Mouse (Mus musculus): ENCODE data around the gene Slc5a12. TPM values are rescaled to one million over a fixed set of nuclear protein-coding genes. Genes with fewer than 3 reads are reported as not detected.

Gene Slc5a12
- polyA plus RNA-seq, 1 experiment from 2014 or later: 0.53 TPM

DNA sequence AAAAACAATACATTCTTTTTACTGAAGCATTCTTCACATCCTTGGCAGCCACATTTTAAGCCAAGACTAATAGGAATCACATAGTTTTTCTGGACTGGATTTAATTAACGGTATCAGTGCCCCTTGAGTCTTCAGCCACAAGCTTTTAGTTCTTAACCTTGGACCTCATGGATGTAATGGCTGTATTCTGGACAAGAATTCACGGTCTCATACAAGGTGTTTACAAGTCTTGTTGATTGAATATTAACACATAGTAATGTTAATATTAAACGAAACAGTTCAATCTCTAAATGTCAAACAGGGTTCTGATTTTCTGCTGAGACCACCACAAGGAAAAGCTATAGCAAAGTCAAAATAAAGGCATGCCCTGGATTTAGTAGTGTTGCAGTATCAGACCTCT is 4.8 kb upstream of the Slc5a12 start:
- no peaks in the 10 kb centered on the region for H3K4me1 ChIP-seq (replicated peaks; ENCODE audit: control insufficient read depth, insufficient read depth, low read length)
- H3K9ac ChIP-seq (ENCODE audit: low read depth, low read length): no peak overlapping the region
- H3K4me3 ChIP-seq (ENCODE audit: low read depth, low read length): no peak overlapping the region
- ATAC-seq: no peak
- H3K27ac ChIP-seq (ENCODE audit: low read depth, low read length): no peak overlapping the region
- H3K27me3 ChIP-seq (replicated peaks; ENCODE audit: control insufficient read depth, insufficient read depth, low read length): no peaks in the 10 kb centered on the region
- H3K9me3 ChIP-seq (ENCODE audit: control insufficient read depth): no peaks in the 10 kb centered on the region
- TF ChIP-seq CTCF (IDR thresholded peaks at IDR 0.05; ENCODE audit: low read depth): no peak
- no peaks in the 10 kb centered on the region for H3K36me3 ChIP-seq (ENCODE audit: control insufficient read depth, insufficient read depth)
- no peak overlapping the region for H3K4me2 ChIP-seq (replicated peaks; ENCODE audit: low read depth)
- WGBS: 70% methylated on average over 3 of the region's 3 CpGs

DNA sequence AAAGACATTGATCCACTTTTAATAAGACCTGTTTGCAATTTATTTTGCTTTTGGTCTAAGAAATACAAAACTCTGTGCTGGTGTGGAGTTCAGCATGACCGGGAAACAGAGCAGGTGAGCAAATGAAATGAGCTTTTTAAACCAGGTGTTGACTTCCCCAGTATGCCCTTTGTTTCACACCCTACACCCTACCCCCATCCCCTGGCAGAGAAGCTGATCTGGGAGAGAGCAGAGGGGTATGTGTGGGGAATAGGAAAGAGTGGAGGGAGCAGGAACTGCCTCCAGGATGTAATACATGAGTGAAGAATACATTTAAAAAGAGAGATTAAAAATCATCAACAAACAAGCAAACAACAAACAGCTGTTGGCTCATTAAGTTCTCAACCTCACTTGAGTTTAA is 47.3 kb downstream of the Slc5a12 start:
- no peaks in the 10 kb centered on the region for H3K36me3 ChIP-seq (ENCODE audit: control insufficient read depth, insufficient read depth)
- H3K4me3 ChIP-seq (ENCODE audit: low read depth, low read length): no peak overlapping the region
- no peak overlapping the region for H3K4me2 ChIP-seq (replicated peaks; ENCODE audit: low read depth)
- no peak overlapping the region for H3K27ac ChIP-seq (ENCODE audit: low read depth, low read length)
- WGBS: 59% methylated on average over 1 of the region's 1 CpGs
- H3K4me1 ChIP-seq (replicated peaks; ENCODE audit: control insufficient read depth, insufficient read depth, low read length): no peaks in the 10 kb centered on the region
- H3K27me3 ChIP-seq (replicated peaks; ENCODE audit: control insufficient read depth, insufficient read depth, low read length): no peaks in the 10 kb centered on the region
- no peak for ATAC-seq
- no peaks in the 10 kb centered on the region for H3K9me3 ChIP-seq (ENCODE audit: control insufficient read depth)
- no peak for TF ChIP-seq CTCF (IDR thresholded peaks at IDR 0.05; ENCODE audit: low read depth)
- no peak overlapping the region for H3K9ac ChIP-seq (ENCODE audit: low read depth, low read length)

DNA sequence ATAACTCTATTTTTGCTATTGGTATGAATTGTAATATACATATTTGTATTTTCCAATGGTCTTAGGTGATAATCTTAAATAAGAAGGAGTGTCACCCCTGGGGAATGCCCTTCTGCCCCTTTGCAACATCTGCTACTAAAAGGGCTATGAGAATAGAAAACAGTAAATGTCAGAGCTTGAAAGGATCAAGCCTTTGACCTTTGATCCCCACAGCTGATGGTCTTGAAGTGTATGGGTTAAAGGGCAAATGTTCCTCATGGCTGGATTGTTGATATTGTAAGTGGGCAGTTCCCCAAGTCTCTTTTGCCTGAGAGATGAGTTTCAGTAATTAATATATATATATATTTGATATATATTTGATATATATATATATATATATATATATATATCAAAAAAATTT is 47.7 kb downstream of the Slc5a12 start:
- ATAC-seq: no peak
- Histone ChIP-seq H3K4me3 (ENCODE audit: low read depth, low read length) (no peak overlapping the region), H3K9me3 (ENCODE audit: control insufficient read depth) (no peaks in the 10 kb centered on the region), H3K36me3 (ENCODE audit: control insufficient read depth, insufficient read depth) (no peaks in the 10 kb centered on the region), H3K4me1 (replicated peaks; ENCODE audit: control insufficient read depth, insufficient read depth, low read length) (no peaks in the 10 kb centered on the region), H3K27me3 (replicated peaks; ENCODE audit: control insufficient read depth, insufficient read depth, low read length) (no peaks in the 10 kb centered on the region), H3K4me2 (replicated peaks; ENCODE audit: low read depth) (no peak overlapping the region), H3K27ac (ENCODE audit: low read depth, low read length) (no peak overlapping the region), H3K9ac (ENCODE audit: low read depth, low read length) (no peak overlapping the region)
- TF ChIP-seq CTCF (IDR thresholded peaks at IDR 0.05; ENCODE audit: low read depth): no peak

DNA sequence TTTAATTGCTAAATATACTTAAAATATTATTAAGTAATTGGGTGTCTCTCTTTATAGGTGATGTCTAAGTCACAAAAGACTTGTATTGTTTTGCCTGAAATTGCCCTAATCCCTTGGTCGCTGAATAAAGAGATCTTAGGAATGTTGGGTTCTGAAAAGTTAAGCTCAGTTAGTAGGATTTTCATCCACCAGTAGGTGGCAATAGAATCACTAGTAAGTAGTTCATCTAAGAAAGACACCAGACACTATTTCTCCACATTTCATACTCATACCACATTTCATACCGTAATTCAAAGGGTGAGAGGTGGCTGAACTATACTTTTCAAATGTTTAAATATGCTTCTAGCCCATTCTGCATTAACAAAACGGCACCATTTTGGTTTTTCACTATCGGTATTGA is 66.2 kb downstream of the Slc5a12 start:
- no peaks in the 10 kb centered on the region for H3K4me1 ChIP-seq (replicated peaks; ENCODE audit: control insufficient read depth, insufficient read depth, low read length)
- H3K9me3 ChIP-seq (ENCODE audit: control insufficient read depth): no peaks in the 10 kb centered on the region
- WGBS: 43% methylated on average over 4 of the region's 4 CpGs
- H3K9ac ChIP-seq (ENCODE audit: low read depth, low read length): no peak overlapping the region
- TF ChIP-seq CTCF (IDR thresholded peaks at IDR 0.05; ENCODE audit: low read depth): peak; percentile 65
- no peak overlapping the region for H3K4me2 ChIP-seq (replicated peaks; ENCODE audit: low read depth)
- H3K27me3 ChIP-seq (replicated peaks; ENCODE audit: control insufficient read depth, insufficient read depth, low read length): no peaks in the 10 kb centered on the region
- no peak overlapping the region for H3K4me3 ChIP-seq (ENCODE audit: low read depth, low read length)
- no peak overlapping the region for H3K27ac ChIP-seq (ENCODE audit: low read depth, low read length)
- no peak for ATAC-seq
- H3K36me3 ChIP-seq (ENCODE audit: control insufficient read depth, insufficient read depth): no peaks in the 10 kb centered on the region

DNA sequence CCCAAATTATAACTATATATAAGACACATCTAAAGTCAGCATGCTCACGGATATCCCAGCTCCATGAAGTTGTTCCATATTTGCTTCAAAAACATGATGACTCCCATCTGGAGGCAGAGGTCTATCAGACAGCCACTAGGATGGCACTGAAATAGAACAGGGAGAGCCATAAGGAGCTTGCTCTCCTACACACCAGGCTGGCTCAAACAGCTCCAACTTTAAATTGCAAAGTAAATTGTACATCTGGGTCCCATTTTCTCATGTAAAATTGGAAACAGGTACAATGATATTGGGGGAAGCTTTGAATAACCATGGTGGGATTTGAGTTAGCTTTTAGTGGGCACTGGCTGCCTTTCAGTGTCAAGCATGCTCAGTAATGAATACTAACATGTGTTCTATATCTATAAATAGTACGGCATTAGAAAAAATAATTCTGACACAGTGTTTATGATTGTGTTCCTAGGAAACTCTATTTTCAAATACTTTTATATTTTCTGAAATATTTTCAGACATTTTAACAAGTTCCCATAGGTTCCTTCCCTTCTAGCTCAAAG is 74.0 kb downstream of the Slc5a12 start:
- no peaks in the 10 kb centered on the region for H3K4me1 ChIP-seq (replicated peaks; ENCODE audit: control insufficient read depth, insufficient read depth, low read length)
- H3K9me3 ChIP-seq (ENCODE audit: control insufficient read depth): no peaks in the 10 kb centered on the region
- TF ChIP-seq CTCF (IDR thresholded peaks at IDR 0.05; ENCODE audit: low read depth): no peak
- no peak for ATAC-seq
- H3K4me3 ChIP-seq (ENCODE audit: low read depth, low read length): no peak overlapping the region
- no peak overlapping the region for H3K9ac ChIP-seq (ENCODE audit: low read depth, low read length)
- no peak overlapping the region for H3K4me2 ChIP-seq (replicated peaks; ENCODE audit: low read depth)
- H3K27ac ChIP-seq (ENCODE audit: low read depth, low read length): no peak overlapping the region
- no peaks in the 10 kb centered on the region for H3K36me3 ChIP-seq (ENCODE audit: control insufficient read depth, insufficient read depth)
- H3K27me3 ChIP-seq (replicated peaks; ENCODE audit: control insufficient read depth, insufficient read depth, low read length): no peaks in the 10 kb centered on the region
- WGBS: 75% methylated on average over 2 of the region's 2 CpGs

Other genes starting within 250 kb of the Slc5a12 start
- gene Fibin, start 234.1 kb upstream of the Slc5a12 start, polyA plus RNA-seq (2015; fragmentation: Nextera tagmentation; extraction: Ambion mirVana): 22.6 and 23.1 TPM in 2 replicates
- gene Muc15, start 124.0 kb downstream of the Slc5a12 start, polyA plus RNA-seq (2015; fragmentation: Nextera tagmentation; extraction: Ambion mirVana): not detected in 2 replicates

All from intestine, postnatal 0 days (tissue).